Mouse (Mus musculus): ENCODE measurements around the gene Akain1. TPM values are rescaled to one million over a fixed set of nuclear protein-coding genes. Genes with fewer than 3 reads are reported as not detected.

The Akain1 gene
- not detected for total RNA-seq (2021)
- 0.08 TPM in 1 of 2 replicates, not detected in the other for polyA plus RNA-seq (2012; rRNA removed)
- long read RNA-seq, result 0 reads

DNA sequence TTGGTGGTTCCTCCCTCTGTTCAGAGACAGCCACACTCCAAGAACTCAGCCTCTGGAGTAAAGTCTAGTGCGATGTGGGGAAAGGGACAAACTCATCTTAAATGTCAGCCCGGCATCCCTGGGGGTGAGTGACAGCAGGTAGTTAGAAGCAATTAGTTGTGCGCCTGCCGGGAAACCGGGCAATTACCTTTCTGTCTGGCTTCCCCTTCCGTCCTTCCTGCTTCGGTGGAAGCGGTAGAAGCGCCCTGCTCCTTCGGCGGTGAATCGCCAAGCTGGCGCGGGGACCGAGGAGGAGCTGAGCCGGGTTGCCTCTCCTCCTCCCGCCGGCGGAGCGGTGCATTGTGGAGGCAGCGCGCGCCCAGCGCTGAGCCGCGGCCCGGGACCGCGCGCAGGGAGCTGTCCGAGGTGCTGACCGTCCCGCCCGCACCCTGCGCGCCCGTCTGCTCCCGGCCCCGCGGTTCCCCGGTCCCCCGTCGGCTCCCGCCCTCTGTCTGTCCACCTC is at the start of gene Akain1:
Akain1 (plus strand) TSS at position 337 of the 502 bp plus-strand sequence.
- peak; percentile 87 for DNase-seq

DNA sequence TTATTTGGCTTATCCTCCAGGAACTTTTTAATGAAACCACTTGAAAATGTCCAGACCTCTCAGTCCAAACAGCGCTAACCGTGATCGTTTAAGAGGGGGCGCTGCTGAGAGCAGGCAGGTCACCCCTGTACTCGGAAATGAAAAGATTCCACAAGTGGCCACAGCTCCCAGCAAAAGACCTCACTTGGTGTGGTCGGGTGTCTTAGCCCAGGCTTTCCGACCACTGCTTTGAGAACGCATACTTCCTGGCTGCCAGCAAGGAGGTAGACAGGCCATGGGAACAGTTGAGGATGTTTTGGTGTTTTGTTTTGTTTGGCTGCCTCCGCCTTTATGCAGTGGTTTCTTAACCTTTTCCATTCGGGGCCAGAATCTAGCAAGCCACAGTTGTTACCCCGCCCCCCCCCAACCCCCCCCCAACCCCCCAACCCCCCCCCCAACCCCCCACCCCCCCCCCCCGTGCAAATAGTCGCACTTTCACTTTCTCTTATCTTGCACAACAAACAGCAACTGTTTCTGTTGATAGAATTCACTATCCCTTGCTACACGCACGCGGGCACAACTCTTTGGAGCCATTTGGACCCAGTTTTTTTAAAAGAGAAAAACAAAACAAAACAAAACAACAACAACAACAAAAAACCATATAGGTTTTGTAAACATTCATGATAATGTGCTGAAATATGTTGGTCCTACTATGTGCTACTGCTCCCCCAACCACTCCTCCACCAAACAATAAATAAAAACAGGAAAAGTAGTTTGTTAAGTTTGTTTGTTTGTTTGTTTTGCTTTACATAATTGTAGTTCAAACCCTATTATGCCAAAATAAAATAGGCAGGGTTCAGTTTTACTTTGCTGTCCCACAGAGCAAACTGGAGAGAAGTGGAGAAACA is 42.7 kb upstream of the Akain1 start:
- peak; percentile 33 for DNase-seq

DNA sequence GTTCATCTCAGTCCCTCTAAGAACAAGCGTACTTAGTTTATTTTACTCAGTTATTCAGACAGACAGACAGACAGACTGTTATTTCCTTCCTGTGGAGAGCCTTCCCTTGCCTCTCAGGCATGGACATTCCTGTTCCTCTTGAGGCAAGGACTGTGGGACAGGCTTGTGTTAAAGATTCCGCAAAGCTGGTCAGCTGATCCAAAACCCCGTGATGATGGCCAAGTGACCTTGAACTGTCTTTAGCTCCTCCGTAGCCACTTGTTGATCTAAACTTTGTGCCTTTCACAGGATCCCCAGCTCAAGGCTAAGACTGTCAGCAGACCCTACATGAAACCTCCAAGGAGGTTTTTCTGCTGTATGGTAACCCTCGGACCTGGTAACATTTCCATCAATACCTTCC is 42.0 kb upstream of the Akain1 start:
- DNase-seq, result no peak

DNA sequence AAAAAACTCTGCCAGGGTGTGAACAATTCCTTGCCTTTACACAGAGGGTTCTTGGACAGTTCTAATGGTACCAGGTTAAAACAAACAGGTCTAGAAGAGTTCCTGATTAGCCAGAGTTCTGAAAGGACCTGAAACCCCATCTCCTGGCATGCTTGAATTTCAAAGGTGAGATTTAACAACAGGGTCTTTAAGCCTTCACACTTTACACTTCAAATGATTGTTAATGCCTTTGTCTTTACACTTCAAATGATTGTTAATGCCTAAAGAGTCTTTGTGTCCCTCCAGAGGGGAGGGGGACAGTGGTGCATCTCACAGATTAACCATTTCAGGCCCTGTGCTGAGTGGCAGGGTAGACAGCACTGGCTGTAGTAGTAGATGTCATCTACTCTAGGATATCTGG is 41.0 kb upstream of the Akain1 start:
- DNase-seq, result no peak

DNA sequence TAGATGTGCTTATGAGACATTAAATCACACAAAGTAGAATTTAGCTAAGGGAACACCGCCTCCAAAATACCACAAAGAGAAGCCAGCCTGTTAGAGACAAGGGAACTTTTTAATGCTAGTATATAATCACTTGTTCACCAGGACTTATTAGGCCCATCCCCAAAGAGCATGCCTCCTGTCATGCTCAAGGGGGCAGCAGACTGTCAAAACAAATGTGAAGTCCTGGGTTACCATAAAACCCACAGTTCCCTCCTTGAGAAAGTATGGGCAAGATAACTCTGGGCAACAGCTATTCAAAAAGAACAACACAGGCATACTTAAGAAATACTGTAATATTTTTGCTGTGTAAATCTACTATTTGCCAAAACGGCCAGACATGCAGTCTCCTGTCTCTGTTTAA is 38.0 kb upstream of the Akain1 start:
- no peak for DNase-seq

DNA sequence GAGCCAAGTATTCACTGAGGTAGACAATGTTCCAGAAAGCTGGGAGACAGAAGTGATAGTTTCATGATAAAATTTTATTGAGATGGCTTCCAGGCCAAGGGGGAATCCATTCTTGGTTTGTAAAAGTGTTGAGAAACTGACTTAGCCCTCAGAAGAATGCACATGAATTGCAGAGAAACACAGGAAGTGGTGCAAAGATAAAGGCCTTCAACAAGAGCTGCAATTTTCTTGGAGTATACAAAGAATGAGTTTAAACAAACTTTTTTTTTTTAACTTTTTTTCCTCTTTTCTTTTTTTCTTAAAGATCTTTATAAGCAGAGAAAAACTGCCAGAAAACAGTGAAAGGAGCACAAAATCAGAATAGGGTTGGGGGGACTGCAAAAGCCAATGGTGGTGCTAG is 23.0 kb upstream of the Akain1 start:
- DNase-seq, result no peak

DNA sequence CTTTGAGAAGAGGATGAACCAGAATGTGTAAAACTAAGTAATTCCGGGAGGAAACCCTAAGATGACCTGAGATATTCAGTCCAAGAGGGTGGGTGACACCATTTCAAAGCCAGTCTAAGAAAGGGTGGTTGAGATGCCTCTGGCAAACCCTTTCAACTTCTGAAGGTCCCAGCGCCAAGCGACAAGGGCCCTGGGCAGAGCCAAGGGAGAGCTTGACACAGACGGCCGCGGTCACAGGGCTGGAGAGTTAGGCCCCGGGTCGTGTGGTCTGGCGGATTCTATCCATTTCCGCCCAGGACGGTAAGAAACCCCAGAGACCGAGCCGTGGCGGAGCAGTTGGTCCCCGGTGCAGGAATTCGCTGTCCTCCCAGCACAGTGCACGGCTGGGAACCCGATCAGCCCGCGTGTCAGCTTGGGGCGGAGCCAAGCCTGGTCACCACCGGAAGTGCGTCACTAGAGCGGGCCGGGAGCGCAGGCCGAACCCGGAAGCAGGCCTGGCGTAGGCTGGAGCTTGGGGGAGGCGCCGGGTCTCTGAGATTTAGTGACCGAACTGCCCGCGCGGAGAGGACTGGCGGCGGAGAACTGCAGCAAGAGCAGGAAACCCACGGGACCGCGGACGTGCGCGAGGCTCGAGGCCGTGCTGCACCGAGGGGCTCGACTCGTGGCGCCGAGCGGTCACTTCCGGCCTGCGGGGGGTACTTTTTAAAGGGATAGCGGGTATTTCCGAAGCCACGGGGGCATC is 22.0 kb upstream of the Akain1 start:
- peak; percentile 97 for DNase-seq

DNA sequence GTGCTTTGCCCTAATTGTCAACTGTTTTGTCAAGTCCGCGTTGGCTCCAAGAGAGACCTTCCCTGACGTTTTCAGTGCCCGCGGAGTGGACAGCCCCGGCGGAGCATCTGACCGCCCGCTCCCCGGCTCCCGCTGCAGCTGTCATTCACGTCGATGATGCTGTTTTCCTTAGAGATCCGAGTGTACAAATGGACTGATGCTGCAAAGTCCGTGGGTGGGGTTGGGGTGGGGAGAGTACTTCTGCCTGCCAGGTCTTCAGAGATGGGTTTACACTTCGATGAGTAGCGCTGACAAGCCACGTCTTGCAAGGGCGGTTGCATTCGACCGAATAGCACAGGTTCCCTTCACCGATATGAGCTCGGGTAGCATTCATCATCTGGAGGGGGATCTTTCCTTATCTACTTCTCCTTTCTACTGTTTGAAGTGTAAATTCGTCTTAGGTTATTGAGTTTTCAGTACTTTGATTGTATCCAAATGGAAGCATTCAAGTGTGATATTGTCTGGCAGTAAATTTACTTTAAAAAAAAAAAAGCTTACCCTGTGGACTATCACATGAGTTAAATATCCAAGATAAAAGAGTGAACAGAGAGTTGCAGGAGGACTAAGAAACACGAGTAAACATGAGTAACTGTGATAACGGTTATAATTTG is 21.3 kb upstream of the Akain1 start:
- DNase-seq, result no peak

DNA sequence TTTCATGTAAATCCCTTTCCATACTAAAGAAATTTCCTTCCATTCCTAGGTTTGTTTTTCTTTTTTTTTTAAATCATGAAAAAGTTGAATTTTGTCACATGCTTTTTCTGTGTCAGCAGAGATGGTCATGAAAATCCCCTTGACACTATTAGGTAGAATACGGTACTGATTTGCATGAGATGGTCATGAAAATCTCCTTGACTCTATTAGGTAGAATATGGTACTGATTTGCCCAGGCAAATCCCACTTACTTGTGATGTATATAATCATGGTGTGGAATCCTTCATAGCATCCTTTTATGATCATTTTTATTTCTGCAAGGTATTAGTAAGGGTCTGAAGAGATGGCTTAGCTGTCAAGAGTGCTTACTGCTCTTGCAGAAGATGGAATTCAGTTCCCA is 17.5 kb upstream of the Akain1 start:
- DNase-seq, result no peak

DNA sequence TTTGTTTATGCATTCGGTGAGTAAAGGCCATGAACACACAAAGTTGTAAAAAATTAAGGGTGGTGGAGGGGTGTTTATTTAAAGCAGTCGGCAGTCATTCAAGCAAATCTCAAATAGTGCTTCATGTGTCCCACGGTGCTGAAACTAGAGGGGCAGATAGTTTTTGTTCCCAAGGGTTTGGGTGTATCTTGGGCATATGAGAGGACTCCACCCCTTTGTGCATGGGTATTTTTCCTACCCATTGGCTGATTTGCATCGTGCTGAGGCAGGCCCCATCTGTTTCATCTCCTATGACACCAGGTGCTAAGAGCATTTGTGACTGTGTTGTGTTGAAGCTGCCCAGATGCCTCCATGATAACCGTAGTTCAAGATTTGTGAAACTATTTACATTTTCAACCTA is 1.3 kb upstream of the Akain1 start:
- DNase-seq, result no peak

DNA sequence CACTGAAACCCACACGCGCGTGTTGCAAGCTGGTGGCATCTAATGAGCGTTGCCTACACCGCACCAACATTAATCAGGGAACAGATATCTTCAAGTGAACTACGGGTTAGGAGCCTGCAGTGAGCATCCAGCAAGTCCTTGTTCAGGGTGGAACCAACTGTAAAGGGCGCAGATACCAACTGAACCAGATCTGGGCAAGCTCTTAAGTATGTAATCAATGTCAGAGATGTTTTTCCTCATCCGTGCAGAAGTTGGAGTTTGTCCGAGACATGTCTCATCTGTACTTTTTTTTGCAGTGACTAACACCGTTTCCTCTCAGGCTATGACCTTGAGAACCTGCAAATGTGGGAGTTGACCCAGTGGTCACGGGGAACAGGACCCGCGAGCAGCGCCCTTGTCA is 640 bp upstream of the Akain1 start:
- DNase-seq, result no peak

DNA sequence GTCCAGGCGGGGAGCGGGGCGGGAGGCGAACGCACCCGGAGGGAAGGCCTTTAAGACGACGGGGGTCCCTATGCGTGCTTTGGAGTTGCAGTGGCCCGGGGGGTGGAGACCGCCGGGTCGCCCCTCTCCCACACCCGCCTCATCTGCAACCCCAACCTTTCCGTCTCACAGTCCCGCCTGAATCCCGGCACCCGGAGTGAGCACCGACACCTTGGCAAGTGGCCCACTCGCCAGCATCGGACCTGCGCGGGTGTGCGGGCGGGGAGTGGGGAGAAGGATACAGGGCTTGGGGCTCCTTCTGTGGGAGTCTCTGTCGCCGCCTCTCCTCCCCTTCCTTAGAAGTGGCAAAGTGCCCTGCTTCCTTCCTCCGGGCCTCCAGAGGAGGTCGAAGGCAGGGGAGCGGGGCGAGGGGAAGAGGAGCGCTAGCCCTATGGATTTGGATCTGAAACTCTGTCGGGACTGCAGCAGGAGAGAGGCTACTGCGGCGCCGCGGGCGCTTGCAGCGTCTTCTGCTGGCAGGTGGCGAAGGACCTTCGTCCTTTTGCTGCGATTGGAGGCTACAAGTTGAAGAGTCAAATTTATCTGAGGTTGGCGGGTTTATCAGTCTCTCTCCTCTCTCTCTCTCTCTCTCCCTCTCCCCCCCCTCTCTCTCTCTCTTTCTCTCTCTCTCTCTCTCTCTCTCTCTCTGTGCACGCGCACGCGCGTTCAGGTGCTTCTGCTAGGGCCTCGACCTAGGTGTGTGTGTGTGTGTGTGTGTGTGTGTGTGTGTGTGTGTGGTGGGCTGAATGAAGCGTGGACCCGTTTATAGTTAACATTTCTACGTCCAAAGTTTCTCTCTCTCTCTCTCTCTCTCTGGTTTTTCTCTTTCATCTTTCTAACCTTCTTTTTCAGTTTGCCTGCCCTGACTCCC is 700 bp downstream of the Akain1 start:
- peak; percentile 3 for DNase-seq

DNA sequence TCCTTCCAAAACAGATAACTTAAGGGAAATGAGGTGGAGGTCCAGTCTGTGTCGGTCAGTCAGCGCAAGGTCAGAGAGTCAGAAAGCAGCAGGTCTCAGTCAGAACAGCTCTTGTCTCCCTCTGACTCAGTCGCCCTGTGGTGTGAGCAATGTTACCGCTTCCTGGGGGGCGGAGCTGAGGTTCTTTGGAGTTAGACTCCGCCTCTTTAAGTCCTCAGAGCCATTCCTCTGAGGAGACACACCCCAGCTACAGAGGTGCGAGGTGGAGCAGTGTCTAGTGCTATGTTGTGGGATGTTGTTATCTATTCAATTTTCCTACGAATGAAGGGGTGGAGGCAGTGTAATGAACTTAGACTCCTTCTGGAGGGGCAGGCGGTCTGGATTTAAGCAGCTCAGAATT is 1.9 kb downstream of the Akain1 start:
- no peak for DNase-seq

DNA sequence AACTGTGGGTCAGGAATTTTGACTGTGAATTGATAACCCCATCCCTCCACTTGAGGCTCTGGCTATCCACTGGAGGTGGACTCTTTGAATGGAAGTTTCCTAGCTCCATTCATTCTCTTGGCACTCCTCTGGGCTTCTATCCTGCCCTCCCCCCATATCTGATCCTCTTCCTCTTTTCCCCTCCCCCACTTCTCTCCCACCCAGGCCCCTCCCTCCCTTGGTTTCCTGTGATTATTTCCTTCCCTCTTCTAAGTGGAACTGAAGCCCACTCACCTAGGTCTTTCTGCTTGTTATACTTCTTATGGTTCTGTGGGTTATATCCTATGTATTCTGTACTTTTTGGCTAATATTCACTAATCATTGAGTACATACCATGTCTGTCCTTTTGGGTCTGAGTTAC is 9.6 kb downstream of the Akain1 start:
- DNase-seq, result no peak

DNA sequence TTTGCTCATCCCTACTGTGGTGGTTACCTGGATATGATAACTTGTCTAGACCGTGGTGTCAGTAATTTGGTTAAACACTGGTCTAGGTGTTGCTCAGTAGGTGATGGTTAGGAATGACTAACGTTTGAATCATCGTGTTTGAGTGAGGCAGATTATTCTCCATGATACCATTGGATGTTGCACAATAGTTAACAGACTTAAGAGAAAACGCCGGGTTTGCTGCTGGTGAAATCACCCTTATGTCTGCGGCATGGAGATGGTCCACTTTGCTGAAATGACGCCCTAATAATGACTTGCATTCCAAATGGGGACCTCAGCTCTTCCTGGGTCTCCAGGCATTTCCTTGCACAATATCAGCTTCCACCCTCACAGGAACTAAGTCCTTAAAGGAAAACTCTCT is 22.6 kb downstream of the Akain1 start:
- no peak for DNase-seq

DNA sequence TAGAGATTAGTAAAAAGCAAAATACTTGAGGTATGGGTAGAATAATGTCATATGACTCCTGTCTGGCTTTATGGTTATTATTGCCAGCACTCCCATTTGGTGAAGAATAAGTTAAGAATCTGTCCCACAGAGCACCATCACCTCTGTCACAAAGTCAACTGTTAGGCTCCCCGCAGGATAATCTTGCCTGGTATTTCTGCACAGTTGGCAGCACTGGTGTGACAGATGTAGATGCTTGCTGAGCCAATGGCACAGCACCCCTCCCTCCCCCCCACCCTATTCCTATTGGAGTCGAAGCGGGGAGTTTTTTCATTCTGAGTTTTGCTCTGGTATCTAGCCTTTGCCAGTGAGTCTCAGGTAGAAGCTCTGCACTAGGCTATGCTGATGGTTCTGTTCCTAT is 23.9 kb downstream of the Akain1 start:
- DNase-seq, result no peak

DNA sequence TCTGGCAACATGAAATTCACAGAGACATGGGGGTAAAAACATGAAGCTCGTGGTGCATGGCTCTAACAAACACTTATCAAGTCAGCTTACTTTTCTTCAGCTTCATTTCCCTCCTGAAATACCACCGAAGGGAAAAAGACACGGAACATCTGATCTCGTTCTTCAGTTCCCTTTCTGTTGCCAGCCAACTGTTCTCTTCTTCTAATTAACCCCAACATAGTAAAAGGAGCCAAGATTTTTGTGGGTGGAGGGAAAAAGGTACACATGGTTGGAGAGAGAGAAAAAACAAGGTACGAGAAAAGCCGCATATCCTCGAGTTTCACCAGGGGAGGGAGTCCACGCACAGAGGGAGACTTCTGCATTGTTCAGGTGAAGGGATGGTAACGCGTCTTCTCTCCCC is 32.0 kb downstream of the Akain1 start:
- no peak for DNase-seq

DNA sequence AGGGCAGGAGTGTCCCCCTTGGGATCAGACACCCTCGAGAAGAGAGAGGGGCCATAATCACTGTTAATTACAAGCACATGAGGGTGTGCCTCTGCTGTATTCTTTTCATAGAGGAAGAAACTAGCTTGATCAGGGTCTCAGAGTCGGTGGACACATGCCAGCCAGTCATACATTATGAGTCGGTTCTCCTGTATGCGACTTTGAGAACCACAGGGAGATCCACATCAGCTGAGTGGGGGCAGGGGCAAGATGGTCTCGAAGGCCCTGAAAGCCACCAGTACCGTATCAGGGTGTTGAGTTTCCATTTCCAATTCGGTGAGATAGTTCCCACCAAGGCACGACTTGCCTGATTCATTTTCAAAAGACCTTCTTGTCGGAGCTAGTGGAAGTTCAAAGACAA is 33.3 kb downstream of the Akain1 start:
- no peak for DNase-seq

DNA sequence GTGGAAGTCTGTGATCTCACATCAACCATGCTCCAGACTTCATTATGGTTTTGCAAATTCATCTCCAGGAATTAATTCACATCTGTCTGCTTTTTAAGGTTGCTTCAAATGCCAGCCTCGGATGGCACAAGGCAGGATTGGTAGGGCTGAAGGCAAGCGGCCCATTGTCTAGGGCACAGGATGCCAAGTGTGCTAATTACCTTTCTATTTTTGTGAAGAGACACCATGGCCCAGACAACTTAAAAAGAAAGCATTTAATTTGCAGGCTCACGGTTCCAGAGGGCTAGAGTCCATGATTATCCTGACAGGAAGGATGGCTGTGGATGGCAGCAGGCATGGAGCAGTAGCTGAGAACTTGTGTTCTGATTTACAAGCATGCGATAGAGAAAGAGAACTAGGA is 35.0 kb downstream of the Akain1 start:
- DNase-seq, result no peak

DNA sequence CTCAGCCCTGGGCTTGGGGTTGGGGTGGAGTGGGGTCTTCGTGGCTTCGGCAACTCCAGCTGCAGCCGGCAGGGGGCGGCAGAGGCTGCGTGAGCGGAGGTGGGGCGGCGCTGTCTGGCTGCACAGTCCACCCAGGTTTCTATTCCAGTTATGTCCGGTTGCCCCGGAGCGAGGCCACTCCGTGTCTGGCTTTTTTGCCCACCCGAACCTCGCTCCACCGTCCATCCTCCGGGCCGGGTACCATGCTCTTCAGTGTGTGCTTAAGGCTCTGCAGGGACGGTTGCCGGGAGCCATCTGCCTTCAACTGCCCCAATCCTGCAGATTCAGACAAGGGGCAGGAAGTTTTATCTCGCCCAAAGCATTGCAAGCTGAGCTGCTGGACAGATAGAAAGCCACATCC is 36.3 kb downstream of the Akain1 start:
- DNase-seq, result peak; percentile 66

DNA sequence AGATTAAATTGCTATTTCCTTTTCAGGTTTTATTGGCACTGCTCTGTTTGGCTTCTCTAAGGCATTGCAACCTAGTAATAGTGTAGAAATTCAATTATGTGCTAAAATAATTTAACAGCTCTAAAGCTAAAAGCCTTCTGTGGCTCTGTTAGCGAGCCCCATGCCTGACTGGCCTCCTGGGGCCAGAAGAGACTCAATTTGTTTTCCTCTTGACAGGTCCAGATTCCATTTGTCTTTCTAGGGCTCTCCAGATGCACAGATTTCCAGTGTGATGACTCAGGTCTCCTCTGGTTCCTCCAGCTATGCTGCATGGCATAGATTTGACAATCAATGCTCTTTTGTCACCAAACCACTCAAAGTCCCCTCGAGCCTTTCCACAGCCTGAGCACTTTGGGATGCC is 38.4 kb downstream of the Akain1 start:
- DNase-seq, result peak; percentile 4

DNA sequence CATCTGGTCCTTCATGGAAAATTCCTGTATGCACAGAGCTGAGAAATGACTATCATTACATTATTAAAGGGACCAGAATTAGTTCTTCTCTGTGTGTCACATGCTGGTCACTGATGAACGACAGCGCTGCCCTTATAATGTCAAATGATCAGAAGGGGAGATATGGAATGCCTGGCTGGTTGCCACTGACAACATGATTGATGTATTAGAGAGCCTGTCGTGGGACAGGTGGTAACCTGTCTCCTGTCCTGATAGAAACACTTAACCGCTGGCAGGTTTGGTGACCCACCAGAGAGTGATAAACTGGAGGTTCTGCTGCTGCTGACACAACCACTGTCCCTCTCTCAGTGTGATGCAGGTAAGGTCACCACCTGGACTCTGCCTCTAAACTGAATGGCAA is 40.1 kb downstream of the Akain1 start:
- no peak for DNase-seq

Data from adrenal gland, adult 2 months (tissue).